Mouse (Mus musculus): Measurements from ENCODE around the gene Katnal1.

Gene Katnal1

DNA sequence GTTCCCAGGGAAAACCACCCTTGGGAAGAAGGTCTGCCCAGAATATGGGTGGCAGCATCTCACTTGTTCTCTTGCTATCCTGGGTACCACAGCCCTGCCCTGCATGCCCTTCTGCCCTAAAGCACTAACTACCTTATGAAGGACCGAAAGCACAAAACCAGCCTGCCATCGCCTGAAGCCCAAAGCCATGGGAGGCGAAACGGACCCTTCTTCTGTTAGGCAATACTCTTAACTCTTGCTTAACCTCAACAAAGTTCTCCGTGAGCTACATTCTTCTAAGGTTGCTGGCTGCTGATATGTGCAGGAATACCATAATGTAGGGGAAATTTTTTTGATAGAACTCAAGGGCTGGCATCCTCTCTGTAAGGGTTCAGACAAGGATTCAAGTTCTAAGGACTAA lies 6.3 kb downstream of the Katnal1 start:
- no peak for DNase-seq

DNA sequence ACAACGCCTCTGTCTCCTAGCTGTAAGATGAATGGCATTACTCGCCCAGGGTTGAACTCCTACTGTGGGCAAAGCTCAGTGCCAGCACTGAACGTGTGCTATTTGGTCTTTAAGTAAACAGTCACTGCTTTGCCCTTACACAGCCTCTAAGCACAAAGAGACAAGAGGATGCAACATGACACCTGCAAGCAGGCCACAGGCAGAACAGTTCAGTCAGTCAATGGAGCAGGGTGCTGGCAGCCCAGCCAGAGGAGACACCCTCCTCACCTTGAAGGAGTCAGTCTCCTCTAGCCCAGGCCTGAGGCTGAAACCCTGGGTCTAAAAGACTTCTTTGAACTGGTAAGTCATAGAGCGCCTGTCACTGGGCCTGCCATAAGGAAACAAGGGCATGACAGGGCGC lies 11.1 kb downstream of the Katnal1 start:
- DNase-seq = no peak

DNA sequence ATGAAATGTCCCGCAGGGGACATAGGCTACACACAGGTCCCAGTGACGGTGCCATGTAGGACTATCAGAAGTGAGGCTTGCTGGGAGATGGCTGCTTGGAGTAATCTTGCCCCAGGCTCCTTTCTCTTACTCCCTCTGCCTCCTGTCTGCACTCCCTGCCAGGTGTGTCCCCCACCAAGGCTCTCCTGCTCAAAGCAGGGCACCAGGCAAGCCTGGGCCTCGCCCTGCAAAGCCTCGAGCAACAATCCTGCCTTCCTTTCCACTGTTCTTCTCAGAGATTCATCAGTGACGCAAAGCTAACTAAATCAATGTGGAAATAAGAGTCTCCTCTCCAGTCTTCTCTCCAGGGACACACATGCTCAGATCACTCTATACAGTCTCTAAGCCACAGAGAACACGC lies 12.3 kb downstream of the Katnal1 start:
- DNase-seq = no peak

DNA sequence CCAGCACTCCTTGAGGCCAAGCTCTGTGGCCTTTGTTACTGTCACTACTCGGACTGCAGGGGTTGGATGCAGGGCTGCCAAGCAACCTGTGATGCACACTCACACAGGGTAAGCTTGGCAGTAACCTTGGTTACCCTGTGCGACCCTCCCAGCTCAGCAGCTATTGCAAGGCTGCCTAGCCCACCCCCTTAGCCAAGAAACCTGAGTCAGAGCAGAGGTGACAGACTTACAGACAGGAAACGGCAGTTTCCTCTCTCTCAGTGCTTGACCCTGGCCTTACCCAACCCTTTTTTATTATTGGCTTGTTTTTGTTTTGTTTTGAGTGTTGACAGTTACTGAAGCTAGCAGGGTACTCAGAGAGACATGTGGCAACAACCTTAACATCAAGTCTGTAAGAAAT lies 16.9 kb downstream of the Katnal1 start:
- no peak for DNase-seq

DNA sequence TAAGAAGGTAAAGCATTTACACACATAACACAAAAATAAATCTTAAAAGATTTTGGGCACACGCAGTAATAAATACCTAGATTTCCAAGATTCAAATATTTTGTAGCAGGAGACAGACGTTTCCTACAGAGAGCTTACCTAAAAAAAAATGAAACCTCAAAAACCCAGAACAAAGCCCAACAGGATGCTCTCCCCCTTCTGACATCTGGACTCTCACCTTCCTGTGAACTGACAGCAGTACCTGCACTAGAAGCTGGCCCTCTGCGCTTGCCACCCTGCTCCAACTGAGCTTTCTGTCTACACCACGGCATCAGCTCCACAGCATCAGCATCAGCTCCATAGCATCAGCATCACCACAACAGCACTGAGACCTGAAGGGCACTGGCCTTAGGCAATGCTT lies 19.1 kb downstream of the Katnal1 start:
- no peak for DNase-seq

DNA sequence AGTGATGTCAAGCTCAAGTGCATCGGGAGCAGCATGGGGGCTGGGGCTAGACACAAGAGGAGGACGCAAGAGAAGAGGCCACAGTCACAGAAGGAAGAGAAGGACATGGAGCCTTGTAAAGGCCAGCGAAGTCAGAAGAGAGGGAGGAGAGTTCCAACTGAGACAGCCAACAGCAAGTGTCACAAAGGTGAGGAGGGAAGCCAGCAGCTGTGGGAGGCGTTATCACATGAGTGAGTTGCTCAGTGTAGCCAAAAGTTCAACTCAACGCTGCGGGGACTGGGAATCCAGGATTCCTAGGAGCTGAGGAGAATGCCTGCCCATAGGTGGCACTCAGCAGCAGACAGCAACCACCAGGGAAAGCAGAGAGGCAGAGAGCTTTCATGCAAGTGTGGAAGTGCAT lies 19.7 kb downstream of the Katnal1 start:
- DNase-seq = no peak

DNA sequence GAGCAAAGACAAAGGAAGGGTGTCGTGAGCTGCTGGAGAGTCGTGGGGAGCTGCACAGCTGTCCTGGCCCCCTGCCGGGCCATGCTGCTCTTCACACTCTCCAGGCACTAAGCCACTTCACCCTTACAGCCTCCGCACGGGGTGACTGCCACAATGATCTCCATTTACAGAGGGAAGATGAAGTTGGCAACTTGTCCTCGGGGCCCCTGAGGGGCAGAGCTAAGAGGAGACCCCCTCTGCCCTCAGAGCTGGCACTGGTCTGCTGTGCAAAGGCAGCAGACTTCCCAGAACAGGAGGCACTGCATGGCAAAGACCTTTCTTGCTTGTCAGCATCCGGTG lies 20.1 kb downstream of the Katnal1 start:
- no peak for DNase-seq

DNA sequence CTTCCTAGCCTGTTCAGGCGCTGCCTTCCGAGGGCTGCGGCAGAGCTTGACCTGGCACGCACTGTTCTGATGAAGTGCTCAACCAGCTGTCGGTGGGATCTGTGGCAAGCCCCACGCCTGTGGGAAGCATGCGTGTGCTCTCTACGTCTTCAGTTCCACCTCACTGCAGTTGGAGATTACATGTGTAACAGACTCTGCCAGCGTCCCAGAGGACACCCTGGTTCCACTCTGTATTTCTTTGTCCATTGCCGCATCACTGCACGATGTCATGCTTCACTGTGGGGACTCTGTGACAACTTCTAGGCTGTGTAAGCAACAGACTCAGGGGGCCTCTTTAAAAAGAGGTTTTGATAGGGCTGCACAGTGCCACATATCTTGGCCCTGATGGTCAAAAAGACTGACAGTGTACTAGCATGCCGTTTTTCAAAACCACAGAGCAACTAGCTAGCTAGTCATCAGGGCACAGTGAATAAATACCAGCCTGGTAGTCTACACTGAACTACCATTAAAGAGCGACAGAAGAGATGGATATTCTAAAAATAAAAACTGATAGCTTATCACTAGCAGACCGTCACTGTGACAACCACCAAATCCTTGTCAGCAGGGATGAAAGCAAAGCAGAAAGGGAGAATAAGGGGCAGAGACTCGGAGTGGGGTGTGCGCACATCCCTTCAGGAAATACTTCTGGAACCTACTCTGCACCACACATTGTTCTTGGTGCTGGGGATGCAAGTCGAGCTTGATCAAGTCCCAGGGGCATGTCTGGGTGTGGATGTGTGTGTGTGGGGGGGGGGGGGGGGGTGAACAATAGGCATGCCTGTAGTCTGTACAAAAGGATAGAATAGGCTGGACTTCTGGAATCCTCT lies 20.7 kb downstream of the Katnal1 start:
- DNase-seq = no peak

DNA sequence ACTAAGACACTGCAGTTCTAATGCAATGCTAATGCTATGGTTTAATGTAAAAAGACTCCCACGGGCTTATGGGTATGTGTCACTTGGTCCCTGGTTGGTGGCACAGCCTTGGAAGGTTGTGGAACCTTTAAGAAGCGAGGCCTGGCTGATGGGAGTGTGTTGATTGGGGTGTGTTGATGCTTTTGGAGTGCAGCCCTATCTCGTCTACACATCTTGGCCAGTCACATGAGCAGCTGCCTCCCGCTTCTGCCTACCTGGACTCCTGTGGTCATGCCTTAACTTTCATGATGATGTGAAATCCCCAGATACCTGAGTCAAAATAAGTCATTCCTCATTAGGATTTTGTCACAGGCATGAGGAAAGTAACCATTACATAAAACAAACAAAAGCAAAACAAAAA lies 22.8 kb downstream of the Katnal1 start:
- no peak for DNase-seq

DNA sequence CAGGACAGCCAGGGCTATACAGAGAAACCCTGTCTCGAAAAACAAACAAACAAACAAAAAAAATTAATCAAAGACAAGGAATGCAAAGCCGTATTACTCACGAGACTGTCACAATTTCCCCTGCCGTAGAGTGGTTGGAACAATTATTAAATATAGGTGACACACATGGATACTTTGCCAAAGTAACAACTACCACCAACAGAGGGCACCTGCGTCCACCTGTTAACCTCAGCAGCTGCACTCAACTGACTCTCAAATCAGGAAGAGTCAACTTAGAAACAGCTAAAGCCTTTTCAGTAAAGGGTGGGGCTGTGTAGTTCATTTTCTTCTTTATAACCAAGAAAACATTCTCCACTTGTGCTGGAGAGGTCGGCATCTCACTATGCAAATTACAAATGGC lies 24.3 kb downstream of the Katnal1 start:
- peak; percentile 44 for DNase-seq

DNA sequence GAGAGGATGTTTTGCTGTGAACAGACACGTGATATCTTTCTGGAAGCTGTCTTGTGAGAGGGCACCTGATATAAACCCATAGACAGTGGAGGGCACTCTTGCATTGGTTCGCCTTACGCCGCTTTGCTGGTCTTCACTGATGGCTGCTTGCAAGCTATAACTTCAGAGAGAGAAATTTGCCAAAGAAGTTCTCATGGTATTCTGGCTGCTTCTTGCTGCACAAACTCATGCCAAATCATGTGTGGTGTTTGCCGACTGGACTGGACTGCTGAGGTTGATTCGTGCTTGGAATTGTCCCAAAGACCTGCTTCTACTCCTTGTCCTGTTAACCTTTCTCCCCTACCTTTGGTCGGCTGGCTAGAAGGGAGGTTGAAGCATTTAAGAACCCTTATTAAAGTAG lies 29.8 kb downstream of the Katnal1 start:
- no peak for DNase-seq

DNA sequence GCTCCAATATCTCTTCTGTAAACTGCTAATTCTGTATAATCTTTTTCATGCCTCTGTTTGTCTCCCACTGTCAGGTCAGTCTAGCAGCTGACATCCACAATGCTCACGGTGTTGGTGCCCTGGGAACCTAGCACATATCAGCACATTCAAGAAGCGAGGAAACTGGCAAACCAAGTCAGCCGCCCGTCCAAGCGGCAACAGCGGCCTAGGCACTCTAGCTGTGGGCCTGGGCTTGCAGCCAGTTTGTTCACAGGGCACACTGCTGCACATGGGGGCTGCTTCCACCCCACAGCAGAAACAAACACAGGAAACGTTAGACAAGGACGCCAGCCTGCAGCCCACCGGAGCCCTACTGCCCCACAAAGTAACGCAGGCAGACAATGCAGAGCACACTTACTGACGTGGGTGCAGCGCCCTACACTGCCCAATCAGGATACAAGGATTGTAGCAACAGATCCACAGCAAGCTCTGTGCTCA lies 31.1 kb downstream of the Katnal1 start:
- DNase-seq = no peak

DNA sequence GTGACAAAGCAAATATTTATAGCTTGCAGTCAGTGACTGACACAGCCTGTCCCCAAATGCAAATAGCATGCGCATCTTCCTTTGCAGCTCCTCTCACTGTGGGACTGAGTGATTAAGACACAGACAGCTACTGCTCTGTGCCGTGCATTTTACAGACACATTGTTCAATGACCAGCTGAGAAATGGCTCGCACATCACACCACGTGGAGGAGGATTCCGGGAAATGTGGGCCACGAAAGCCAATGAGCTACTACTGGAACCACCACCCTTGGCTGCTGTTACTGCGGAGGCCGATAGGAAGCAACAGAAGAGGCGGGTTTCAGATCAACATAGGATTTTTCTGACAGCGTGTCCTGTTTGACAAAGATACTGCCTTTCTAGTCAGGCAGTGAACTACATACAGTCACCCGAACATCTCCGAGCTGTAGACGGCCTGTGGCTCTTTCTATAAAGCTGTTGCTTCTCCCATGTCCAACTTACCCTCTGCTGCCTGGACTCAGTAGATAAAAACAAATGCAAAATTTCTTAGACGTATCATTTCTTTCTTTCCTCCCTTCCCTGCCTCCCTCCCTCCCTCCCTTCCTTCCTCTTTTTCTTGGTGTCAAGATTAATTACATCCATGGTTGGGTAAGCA lies 31.9 kb downstream of the Katnal1 start:
- no peak for DNase-seq

DNA sequence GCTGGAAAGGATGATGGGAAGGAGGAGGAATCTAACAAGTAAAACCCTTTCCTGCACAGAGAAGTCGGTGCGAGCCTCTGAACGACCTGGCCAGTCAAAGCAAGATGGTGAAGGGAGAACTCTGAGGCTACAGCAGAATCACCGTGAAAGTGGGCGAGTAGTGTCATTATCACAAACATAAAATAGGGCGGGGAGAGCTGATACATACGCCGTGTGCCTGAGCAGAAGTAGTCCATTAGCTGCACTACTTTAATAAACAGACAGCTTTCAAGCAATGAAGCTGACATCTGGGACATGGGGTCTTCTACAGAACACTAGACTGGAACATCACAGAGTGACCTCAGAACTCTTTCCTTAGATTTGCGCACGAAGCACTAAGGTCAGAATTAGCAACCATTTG lies 32.6 kb downstream of the Katnal1 start:
- no peak for DNase-seq

DNA sequence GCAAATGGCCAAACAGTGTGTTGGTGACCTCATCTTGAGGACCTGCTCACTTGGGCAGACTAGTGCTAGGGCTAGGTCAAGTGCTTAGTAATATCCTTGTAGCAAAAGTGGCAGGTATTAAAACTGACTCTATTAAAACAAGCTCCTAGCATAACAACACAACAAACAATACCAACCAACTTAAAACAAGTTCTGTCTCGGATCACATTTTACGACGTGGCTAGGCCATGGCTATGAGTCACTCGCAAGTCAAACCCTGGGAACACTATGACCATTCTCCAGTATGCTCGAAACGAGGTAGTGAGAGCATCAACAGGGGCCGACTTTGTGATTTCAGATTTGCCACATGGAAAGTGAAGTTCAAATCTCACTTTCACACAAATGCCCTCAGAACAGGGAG lies 33.3 kb downstream of the Katnal1 start:
- DNase-seq = no peak

DNA sequence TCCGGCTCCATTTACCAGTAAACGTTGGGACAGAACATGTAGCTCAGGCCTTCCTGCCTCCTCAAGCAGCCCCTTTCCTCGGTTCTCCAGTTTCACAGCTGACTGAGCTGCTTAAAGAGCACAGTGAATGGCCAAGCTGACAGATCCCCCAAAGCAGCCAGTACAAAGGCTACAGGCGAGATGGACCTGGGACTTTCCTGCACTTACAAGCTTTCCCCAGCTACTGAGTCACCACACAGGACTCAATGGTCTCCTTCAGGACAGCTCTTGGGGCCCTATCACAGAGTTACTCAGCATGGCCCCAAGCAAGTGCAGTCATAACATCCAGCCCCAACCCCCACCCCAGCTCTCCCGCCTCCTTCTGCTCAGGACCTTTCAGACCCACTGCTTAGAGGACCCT lies 34.1 kb downstream of the Katnal1 start:
- no peak for DNase-seq

DNA sequence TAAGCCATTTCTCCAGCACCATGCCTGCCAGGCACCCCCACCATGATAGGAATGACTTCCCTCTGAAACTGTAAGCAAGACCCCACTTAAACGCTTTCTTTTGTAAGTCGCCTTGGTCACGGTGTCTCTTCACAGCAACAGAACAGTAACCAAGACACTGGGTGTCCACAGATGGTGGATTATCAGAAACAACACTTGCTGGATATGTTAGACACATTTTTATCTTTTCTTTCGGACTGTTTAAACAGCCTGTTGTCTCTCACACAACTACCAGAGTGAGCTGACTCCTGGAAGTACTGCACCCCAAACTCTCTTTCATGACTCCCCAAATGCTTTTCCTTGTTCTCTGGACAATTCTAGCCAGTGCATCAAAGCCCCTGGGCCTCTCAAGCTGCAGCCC lies 38.9 kb downstream of the Katnal1 start:
- no peak for DNase-seq

DNA sequence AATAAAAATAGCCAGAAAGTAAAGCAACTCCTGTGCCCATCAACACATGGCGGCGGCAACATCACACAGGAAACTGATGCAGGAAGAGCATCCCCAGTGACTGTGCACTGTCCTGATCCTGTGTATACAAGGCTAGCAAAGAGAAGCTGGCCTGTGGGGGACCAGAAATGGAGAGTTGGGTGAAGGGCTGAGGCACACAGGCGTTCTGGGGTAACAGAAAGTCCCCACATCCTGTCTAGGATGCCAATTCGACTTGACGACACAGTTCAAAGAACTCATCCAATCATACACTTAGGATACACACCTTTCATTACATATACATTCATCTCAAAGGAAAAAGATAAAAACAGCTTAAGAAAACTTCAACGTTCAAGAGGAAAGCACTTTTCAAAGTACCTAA lies 41.1 kb downstream of the Katnal1 start:
- no peak for DNase-seq

DNA sequence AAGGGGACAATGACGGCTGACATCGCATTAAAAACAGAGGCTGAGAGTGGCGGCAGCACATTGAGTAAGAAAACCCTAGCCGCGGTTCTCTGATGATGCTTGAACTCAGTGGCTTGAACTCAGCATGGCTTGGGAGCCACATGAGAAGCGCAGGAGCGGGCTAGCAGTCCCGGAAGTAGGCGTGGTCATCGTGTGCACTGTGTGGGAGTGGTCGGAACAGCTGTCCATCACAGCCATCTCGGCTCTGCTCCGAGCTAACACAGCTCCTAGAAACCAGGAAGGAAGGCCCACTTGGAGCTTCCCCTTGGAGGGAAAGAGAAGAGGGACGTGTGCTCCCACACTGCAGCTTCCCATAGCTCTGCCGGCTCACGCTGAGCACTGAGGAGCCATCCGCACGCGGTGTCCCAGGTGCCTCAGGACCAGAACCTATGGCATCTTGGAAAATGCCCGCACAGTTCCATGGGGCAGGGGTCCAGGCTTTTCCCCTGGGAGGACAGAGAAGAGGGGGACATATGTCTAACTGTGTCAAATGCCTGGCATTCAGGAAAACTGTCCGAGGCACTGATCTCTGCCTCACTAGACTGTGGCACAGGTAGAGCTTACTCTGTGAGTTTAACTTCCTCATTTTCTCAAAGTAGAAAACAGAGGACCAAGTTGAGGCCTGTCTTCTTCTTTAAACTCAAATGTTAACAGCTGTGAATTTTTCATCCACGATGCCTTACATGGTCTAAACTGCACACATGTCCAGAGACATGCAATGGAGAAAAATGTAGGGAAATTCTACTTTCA lies 43.1 kb downstream of the Katnal1 start:
- no peak for DNase-seq

DNA sequence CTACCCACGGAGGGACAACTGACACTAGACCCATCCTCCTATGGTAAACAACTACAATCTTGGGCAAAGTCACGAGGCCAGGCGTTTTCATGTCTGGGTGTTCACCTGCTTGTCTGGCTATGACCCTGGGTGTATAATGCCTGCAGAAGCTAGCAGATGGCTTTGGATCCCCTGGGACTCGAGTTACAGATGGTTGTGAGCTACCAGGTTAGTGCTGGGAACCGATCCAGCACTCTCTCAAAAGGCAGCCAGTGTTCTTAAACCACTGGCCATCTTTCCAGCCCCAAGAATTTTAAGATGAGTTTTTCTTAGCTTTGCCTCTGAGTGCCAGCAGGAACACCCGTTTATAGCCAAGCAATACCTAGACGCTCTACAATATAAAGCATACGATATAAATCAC lies 45.4 kb downstream of the Katnal1 start:
- DNase-seq = no peak

DNA sequence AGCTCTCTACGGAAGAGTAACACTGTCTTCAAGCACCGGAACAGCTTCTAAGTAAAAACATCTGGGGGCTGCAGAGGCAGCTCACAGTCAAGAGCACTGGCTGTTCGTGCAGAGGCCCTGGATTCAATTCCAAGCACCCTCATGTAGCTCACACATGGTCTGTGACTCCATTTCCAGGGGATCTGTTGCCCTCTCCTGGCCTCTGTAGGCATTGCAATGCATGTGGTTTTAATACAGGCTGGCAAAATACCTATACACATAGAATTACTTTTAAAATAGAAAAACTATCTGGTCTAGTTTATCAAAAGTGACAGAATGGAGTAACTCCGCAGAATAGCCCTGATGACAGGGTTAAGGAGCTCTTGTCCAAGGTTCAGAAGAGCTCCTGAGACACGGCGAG lies 49.9 kb downstream of the Katnal1 start:
- peak; percentile 14 for DNase-seq

DNA sequence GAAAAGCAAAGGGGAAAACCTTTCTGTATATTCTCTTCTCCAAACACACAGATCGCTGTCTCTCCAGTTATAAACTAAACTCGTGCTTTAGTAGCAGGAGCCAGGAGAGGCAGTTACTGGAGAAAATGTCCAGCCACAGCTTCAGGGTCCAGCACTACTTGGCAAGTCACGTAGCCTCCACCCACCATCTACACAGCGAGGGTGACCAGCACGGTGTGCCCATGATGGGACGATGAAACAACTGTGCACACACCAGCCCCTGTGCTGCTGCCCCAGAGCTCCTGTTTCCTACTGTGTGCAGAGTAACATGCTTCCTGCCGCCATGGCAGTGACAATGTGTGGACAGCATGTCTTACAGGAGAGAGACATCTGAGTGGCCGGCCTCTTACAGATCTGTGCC lies 56.0 kb downstream of the Katnal1 start:
- no peak for DNase-seq

DNA sequence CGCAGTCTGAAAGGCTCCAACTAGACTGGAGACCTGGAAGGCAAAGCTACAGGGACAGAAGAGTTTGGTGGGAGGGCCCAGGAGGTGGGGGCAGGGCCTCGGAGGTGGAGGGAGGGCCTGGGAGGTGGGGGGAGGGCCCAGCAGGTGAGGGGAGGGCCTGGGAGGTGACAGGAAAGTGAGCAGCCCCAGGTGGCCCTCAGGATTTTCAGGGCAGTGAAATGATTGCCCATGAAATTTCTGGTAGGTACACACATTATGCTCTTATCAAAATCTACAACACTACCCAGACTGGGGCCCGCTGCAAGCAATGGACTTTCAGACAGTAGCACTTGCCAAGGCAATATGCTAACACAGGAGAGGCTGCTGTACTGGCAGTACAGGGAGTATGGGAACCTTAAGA lies 59.5 kb downstream of the Katnal1 start:
- no peak for DNase-seq

DNA sequence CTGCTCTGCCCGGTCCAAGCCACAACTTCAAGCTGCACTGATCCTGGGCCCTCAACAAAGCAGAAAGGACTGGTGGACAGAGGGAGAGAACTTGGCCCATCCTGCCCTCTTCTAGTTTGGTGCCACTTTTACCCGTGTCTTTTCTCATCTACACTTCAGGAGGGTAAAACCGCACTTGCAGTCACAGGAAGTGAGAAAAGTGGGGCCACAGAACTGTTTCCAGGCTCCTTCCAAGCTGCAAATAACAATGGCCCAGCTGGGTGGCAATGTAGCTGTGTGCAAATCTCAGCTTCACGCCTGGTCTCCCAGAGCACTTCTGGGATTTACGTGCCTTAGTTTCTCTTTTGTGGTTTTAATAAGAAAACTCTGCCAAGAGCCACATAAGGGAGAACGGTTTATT lies 61.4 kb downstream of the Katnal1 start:
- DNase-seq = no peak
